Mouse (Mus musculus): ENCODE measurements at regions not wholly inside any gene's neighbourhood (a gene's known extent, or its start where the extent isn't known, plus 50 kb on each side); places are given as distances from the start of the nearest gene placed in this dataset.

DNA sequence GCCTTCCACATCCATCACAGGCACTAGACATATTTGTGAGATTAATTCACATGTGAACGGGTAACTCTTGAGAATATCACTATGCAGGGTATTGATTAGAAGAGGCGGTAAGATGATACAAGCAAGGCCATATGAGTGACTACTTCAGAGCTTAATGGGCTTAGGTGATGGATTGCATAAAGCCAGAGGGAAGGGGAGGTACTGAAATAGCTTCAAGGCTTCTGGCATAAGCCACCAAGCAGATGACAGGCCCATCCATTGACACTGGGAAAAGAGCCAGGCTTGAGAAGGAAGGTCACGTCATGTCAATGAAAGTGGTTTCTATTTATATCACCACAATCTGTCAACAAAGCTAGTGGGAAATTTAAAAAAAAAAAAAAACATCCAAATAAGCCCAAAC, 335.5 kb downstream of the Prim2 start:
- TF ChIP-seq CTCF (IDR thresholded peaks at IDR 0.05; ENCODE audit: borderline replicate concordance, extremely low read depth, insufficient read depth, insufficient read length): no peak
- no peak for TF ChIP-seq POLR2A (IDR thresholded peaks at IDR 0.05; ENCODE audit: borderline replicate concordance, extremely low read depth, insufficient read depth, insufficient read length, poor library complexity, severe bottlenecking)

Data from brain, embryonic 14.5 days (tissue).